Mouse (Mus musculus): ENCODE data around the gene Tmod2.
"Not testable (repeated sequence)": the region's sequence is repeated elsewhere in the genome, so short reads cannot be mapped to it uniquely, and the experiment has no call there.

The Tmod2 gene

DNA sequence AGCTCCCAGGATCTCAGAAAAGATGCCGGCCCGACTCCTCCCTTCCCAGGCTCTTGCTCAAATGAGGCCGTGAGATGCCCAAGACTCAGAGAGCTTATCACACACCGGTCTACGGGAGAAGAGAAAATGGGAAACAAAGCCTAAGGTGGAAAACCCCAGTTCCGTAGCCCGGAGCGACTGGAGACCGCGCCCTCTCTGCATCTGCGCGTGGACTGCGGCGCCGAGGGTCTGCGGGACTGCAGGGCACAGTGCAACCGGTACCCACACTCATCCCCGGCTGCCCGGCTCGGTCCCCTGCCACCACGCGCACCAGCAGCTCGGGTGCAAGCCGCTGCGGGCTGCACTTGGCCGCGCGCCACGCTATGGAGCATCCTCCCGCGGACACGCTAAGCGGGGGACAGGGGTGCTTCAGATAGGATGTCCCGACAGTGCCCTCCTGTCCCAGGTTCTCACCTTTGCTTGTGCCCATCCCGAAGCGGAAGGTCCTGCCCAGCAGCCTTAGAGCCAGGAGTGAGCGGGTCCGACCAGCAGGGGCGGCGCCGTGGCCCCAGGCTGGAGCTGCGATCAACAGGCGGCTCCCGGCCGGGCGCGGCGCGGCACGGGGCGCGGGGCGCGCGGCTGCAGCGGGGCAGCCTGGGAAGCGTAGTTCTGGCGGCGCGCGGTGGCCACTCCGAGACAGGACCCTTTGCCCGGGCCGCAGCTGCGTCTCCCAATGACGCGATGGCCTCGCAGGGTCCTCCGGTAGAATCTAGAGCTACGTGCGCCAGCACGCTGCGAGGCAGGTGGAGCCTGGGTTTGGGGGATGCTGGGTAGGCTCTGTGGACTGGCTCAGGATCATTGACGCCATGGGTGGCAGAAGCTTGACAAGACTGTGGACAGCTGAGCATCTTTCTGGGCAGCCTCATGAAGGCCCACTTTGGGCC is at the start of gene Tmod2:
Gene Tmod2, minus strand, starts transcription at position 755 of the 923 bp plus-strand sequence.
- DNase-seq (ENCODE audit: low read depth) = no peak

DNA sequence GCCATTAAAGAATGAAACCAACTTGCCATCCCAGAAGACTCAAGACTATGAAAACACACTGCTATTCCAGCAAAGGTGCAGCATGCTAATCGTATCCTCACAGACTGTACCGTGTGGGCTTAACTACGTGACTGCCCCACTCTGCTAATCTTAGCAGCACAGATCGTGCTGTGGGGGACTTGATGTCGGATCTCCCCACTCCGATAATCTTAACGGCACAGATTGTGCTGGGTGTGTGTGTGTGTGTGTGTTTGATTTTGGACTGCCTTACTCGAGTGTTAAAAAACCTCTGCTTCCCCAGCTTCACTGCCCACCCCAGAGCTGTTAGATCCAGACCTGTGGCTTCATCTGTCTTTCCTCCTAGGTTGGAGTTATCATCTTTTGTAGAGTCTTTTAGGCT is 49.8 kb upstream of the Tmod2 start:
- no peak for DNase-seq (ENCODE audit: low read depth)

DNA sequence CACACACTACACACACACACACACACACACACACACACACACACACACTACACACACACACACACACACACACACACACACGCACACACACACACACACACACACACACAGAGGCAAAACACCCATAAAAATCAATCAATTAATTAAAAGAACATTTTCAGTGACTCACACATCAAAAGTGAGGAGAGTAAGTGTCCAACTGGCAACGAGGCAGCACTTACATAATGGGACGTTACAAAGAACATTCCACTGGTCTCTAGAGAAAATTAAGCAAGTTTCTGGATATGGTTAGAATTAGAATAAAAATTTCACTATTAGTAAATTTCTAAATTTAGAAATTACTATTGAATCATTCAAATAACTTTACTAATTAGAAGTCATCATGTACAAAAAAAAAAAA is 45.3 kb upstream of the Tmod2 start:
- not testable (repeated sequence) for DNase-seq (ENCODE audit: low read depth)

DNA sequence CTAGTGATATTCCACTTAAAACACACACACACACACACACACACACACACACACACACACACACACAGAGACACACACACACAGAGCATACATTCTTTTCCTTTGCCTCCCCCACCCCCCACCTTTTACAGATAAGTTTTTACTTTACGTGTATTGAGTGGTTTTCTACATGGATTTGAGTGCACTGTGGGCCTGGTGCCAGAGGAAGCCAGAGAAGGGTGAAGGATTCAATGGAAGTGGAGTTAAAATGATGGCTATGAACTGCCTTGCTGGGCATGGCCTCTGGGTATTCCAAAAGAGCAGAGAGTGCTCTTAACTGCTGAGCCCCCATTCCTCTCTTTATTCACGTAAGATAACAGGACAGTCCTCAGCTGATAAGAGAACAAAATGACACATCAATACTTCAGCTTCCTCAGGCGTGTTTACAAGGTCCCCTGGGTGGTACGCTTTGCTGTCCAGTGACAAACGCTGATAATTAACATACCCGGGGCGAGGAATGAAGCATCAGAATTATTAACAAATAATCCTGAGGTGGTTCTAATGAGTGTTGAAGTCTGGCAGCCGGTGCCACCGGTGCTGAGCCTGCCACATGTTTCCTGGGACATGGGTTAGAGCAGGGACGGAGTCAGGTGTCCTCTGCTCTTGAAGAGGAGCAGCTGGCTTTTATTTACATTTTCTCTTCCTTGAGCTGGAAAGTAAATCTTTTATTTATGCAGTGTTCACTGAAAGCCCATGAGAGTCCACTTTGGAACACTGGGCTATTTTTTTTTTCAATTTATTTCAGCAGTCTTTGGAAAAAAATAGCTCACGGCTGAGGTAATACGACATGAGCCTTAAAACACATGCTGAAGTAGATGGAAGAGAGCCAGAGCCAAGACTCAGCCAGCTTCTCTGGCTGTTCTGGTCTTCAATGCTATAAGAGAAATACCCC is 43.1 kb upstream of the Tmod2 start:
- DNase-seq (ENCODE audit: low read depth) = no peak

DNA sequence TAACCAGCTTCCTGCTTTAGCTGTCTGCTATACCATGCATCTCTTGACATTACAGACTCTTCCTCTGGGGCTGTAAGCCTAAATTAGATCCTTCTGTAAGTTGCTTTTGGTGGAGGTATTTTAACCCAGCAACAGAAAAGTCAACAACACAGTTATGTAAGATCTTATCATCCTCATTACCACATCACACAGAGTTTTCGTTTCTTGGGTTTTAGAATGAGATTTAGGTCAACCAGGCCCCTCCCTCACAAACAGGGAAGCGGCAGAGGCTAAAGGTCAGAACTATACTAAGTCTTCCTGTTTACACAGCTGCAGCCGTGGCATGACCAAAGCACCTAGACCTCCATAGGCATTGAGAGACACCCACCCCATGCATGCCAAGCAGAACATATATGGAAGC is 34.3 kb upstream of the Tmod2 start:
- DNase-seq (ENCODE audit: low read depth) = peak; percentile 65

DNA sequence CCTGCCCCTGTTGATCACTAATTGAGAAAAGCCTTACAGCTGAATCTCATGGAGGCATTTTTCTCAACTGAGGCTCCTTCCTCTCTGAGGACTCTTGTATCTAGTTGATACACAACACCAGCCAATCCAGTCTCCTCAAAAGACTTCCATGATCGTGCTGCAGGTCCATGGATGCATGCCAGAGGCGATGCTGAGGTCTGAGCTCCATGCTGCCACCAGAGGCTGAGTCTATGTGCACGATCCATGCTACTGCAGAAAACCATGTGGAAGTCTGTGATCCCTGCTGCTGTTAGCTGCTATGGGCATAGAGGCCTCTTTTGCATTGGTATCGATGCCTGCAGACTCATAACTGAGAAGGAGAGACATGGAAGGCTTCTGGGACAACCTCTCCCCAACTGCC is 23.1 kb upstream of the Tmod2 start:
- DNase-seq (ENCODE audit: low read depth) = no peak

DNA sequence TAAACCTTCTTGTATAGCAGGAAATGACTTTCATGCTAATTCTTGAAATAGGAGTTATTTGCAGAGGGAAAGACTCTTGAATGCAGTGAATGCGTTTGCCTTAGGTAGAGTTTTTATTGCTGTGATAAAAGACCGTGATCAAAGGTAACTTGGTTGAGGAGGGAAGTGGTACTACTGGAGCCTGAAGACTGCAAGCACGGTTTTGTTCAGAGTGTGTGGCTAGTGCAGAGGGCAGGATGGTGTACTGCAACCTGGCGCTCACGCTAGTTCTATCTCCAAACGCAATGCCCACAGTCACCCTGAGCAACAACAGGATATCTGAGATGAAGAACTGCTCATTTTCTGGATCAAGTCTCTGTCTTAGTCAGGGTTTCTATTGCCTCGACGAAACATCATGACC is 22.5 kb upstream of the Tmod2 start:
- DNase-seq (ENCODE audit: low read depth) = peak; percentile 37

DNA sequence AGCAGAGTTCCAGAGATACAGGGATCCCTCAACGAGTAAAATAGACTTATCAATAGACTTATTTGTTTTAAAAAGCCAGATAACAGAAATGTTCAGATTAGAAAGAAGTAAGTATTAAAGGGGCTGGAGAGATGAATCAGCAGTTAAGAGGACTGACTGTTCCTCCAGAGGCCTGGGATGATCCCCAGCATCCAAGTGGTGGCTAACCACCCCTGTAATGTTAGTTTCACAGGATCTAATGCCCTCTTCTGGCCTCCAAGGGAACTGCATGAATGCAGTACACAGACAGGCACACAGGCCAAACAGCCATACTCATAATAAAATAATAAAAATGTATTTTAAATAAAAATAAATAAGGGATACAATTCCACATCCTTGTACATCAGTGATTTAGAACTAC is 21.8 kb upstream of the Tmod2 start:
- DNase-seq (ENCODE audit: low read depth) = peak; percentile 39

DNA sequence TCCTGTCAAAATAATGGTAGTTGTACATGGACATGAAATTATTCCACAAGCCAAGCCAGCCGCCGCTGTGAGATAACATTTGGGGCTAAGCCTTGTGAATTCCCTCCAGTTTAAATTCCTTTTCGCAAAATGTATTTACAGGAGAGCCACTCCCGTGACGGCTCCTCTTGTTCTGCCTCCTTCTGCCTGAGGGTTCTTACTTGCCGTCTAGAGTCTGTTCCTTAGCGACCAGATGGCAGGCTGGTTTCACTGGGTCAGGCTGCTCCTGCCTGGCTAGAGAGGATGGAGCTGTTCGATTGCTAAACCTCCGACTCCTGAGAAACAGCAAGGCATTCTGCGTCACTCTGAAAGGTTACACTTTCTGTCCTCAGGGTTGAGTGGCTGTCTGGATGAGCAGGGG is 21.0 kb upstream of the Tmod2 start:
- DNase-seq (ENCODE audit: low read depth) = no peak

DNA sequence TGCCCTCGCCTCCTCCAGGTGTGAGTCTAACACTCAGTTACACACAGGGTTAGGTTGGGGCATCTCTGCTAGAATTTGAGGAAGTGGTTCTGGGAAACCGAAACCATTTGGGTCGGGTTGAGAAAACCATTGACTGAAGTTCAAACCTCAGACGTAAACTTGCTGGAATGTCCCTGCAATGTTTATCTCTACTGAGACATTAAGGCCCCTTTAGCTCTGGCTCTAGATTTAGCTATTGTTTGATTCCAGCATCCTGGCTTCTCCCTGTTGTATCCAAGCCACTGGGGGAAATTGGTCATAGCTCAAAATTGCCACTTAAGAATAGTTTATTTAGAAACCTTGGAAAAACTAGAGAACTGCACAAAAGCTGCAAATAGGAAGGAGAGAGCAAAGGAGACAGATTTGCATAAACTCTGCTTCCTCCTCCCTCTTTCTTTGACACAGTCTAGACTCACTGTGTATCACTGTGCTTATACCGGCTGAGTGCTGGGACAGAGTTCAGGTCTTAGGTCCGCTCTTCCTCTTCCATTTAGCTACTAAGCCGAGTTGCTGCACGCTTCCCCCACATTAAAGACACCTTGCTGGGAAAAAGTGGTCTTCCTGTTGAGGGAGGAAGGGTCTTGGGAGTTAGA is 19.8 kb upstream of the Tmod2 start:
- DNase-seq (ENCODE audit: low read depth) = peak; percentile 27

DNA sequence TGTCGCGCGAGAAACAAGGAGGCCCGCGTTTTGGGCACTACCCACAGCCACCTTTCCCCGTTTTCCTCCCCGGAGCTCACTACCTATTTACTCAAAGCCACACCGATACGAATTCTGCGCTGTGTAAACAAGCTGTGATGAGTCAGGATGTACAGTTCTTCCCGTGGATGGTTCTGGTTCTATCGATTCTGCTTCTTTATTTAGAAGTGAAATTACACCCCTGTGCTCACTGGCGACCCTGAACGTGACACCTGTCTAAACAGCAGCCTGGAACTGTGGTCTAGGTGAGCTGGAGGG is 15.1 kb upstream of the Tmod2 start:
- peak; percentile 22 for DNase-seq (ENCODE audit: low read depth)

DNA sequence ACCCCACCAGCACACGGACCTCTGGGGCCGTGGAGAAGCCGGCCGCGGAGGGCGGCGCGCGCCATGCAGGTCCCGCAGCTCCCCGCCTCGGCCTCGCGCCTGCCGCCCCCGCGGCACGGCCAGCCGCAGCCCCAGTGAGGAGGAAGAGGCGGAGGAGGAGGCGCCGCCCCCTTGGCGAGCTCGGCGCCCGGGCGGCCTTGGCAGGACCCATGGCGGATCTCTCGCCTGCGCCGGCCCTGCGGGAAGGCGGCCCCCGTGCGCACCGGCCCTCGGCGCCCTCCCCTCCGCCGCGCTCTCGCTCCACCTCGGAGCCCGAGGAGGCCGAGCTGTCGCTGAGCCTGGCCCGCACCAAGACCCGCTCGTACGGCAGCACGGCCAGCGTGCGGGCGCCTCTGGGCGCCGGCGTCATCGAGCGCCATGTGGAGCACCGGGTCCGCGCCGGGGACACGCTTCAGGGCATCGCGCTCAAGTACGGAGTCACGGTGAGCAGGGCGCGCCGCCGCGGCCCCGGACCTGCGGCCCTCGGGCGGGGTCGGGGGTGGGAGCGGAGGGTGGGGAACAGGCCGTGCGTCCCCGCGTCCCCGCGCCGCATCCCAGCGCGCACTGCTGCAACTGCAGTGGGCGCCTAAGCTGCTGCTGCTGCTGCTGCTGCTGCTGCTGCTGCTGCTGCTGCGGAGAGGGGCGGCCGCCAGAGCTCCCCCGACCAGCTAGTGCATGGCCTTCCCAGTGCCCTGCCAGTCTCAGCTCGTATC is 14.6 kb upstream of the Tmod2 start, which contains the start of gene Lysmd2:
Gene Lysmd2, plus strand, starts transcription at position 186 of the 752 bp plus-strand sequence.
- DNase-seq (ENCODE audit: low read depth) = peak; percentile 46

DNA sequence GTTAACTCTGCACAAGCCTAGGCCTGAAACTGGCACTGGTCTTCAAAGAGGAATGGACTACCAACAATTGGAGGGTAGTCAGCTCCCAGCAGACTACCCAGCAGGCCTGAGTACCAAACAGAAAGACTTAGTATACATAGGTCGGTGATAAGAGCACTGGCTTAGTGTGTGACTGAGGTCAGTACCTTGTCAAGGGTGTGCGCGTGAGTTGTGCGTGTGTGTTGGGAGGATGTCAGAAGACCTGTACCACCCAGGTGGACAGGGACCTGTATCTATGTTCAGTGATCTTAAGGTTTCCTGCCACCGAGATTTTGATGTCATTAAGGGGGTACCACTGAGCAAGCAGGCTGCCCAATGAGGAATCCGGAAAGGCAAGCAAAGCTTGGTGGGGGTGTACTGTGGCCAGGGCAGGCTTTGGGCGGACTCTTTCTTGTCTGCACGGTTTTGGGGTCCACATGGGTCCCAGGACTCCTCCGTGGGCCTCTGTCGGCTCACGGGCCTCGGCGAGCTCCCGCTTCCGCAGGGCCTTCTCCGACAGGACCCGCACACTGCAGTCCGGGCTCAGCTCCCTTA is 13.9 kb upstream of the Tmod2 start:
- peak; percentile 18 for DNase-seq (ENCODE audit: low read depth)

DNA sequence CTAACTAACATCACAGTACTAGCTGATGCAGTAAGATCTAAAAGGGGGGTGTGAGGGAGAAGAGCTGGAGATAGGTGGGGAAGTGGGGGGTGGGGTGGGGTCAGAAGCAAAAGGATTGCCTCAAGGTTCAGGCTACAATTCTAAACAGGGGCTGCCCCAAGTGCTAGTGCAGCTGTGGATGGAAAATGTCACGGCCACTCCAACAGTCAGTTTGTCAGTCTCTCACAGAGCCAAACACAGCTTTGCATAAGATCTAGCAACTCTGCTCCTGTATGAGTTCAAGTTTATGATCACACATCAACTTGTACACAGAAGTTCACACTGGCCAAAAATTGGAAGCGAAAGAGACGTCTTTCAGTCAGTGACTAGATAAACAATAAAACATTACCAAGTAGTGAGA is 10.3 kb upstream of the Tmod2 start:
- no peak for DNase-seq (ENCODE audit: low read depth)

DNA sequence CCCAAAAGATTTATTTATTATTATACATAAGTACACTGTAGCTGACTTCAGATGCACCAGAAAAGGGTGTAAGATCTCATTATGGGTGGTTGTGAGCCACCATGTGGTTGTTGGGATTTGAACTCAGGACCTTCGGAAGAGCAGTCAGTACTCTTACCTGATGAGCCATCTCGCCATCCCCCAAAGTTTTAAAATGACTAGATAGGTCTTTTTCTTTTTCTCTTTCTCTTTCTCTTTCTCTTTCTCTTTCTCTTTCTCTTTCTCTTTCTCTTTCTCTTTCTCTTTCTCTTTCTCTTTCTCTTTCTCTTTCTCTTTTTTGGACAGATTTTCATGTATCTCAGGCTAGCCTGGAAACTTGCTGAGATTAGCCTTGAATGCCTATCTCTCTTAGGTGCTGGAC is 8.6 kb upstream of the Tmod2 start:
- not testable (repeated sequence) for DNase-seq (ENCODE audit: low read depth)

DNA sequence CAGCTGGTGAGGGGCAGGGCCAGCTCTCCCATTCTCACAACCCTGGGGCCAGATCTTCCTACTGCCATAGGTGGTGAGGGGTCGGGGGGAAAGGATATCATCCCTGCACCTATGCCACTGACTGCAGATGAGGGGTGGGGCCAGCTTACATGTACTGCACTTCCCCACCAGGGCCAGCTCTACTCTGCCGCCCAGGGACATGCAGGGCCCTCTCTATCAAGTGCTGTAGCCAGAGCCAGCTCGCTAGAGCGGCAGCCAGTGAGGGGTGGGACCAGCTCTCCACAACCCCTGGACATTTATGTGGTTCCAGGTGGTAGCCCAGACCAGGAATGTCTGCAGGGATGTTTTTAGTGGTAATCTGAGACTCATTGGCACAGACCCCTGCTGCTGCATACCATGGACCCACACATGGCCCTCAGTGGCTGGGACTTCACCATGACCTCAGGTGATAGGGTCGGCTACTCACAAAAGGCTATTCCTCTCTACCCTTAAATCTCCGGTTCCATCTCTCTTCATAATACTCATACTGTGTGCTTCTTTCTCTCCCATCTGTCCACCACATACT is 7.8 kb upstream of the Tmod2 start:
- DNase-seq (ENCODE audit: low read depth) = no peak

DNA sequence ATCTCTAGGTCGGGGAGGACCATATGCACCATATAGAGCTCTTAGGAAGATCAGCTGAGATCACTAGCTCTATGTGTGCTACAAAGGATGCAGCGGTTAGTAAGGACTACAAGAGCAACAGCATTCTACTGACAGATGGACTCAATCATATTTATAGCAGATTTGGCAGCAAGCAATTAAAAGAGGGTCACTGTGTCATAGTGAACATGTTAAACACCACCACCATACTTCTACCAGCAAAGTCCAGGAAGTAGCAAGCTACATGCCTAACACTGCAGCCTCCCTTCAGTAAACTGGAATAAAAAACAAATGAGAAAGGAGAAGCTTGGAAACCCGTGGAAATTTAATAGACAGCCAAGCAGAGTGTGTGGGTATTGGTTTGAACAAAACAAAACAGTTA is 5.4 kb upstream of the Tmod2 start:
- DNase-seq (ENCODE audit: low read depth) = no peak

DNA sequence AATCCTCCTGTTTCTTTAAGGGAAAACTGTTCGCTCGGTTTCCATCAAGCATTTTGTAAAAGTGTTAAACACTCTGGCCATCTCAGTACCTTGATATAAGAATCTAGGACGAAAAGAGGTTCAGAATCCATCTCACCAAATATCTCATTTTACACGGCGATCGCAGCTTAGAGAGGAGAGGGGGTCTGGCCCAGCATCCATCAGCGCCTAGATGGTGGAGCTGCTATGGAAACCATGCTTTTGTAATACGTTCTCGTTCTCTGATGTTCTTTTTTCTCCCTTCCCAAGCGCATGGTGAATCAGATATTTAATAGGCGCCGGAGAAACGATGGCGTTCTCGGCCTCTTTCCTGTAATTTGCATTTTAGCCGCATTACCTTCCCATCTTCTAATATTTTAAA is 1.2 kb downstream of the Tmod2 start:
- DNase-seq (ENCODE audit: low read depth) = no peak

DNA sequence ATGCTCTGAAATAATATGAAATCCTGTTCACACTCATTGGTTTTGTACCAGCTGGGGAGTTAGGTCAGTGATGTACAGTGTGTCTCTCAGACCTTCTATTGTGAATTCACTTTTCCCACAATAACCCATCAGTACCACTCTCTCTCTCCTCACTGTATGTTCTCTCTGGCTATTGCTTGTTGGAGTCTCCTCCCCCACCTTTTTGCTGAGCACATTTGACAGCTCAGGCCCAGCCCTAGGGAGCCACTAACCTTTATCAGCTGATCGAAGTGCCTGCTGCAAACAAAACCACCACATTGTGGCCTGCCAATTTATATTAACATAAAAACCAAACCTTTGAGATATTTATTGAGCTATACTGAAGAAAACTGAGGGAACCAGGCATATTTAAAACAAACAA is 1.6 kb downstream of the Tmod2 start:
- no peak for DNase-seq (ENCODE audit: low read depth)

DNA sequence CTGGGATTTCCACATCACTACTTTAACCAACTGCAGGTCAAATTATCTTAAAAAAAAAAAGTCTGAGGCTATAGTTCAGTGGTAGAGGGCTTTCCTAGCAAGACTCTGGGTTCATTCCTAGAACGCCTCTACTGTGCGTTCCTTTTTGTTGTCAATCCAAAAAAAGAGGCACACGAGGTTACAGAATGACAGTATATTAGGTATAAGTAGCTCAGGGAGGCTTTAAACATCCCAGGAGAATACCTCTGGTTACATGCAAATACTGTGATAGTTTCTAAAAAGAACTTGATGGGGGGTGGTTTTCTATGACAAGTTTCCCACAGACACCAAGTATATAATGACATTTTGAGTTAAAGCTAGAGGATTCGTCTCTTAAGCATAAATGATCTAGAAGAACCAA is 3.6 kb downstream of the Tmod2 start:
- no peak for DNase-seq (ENCODE audit: low read depth)

DNA sequence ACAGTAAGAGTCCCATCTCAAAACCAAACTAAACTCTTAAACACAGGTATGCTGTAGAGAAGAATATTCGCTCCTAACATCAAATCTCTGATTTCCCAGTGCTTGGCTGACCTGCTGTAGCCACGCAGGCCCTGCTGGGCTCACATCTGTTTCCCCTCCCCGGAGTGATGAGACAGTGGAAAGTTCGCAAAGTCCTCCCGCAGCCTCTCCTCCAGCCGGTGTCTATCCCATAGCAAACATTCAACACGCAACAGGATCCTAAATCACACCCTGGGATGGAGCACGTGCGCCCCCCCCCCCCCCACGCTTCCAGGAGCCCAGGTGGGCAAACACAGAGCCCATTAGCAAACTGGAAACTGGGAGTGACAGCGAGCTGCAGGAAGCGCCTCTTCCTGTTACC is 9.6 kb downstream of the Tmod2 start:
- DNase-seq (ENCODE audit: low read depth) = no peak
